Mouse (Mus musculus): ENCODE data around the gene Nmb.
"Not testable (repeated sequence)": the region's sequence is repeated elsewhere in the genome, so short reads cannot be mapped to it uniquely, and the experiment has no call there.

Gene Nmb

DNA sequence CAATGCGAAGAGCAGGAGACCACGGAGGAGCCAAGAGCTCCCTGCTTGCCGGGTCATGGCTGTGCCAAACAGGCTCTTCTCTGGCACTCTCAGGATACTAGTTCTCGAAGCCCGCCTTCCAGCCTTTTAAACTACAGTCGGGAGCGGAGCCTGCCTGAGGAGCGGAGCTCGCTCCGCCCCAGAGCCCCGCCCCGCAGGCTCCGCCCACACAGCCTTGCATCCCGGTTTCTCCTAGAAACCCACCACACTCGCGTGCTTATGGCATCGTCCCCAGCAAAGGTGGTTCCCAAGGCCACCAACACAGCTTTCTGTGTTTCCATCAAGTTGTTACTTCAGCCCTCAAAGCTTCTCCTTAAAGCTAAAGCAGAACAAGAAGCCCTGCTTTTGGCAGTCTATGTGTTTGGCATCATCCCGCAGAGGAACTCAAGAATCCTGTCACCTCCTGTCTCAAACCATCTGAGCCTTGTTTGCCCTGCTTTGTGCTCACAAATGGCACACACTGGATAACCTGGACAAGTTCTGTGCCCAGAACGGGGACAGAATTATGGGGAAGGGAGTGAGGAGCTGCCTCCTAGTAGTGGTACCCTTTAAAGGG is at the start of gene Nmb:
Nmb (minus strand) TSS at position 156 of the 595 bp plus-strand sequence.
- peak; percentile 39 to 61 for DNase-seq (ENCODE audit: low spot score in 2 of 2)

DNA sequence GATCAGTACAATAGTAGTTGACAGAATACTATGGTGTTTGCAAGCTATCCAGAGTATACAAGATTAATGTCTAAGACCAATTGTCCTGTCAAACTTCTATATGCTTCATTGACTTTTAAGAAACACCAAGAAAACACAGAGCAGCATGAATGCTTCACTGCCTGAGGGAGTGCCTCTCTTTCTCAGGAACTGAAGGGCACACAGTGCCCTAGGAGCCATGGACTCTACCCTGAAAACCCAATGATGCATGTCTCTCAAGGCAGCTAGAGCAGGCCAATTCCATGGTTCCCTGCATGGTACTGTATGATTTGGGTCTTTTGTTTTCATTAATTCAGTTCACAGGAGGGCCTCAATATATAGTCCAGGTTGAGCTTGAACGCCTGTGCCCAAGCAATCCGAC is 49.4 kb upstream of the Nmb start:
- DNase-seq (ENCODE audit: low spot score in 2 of 2), result no peak

DNA sequence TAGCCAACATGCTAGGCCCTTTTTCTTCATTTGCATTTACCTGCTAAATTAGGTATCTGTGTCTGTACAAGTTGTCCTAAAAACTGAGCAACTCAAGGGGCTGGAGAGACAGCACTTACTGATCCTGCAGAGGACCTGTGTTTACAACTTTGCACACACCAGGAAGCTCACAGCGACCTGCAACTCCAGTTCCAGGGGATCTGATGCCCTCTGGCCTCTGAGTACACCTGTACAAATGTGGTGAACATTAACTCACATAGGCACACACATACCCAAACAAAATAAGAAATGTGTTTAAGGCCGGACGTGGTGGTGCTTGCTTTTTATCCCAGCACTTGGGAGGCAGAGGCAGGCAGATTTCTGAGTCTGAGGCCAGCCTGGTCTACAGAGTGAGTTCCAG is 47.3 kb upstream of the Nmb start:
- no peak for DNase-seq (ENCODE audit: low spot score in 2 of 2)

DNA sequence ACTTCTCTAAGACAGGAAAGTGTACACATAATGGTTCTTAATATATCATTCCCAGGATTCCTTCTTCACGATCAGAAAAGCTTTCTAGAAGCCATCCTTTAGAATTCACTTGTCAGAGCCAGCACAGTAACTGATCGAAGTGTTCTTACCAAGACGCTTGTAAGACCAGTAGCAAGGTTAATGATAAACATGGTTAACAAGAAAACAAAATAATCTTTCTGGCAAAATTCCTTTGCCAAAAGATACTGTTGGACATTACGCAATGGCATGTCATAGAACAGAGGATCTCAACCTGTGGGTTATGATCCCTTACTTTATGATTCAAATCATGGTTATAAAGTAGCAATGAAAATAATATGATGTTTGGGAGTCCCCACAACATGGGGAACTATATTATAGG is 46.6 kb upstream of the Nmb start:
- DNase-seq (ENCODE audit: low spot score in 2 of 2), result no peak

DNA sequence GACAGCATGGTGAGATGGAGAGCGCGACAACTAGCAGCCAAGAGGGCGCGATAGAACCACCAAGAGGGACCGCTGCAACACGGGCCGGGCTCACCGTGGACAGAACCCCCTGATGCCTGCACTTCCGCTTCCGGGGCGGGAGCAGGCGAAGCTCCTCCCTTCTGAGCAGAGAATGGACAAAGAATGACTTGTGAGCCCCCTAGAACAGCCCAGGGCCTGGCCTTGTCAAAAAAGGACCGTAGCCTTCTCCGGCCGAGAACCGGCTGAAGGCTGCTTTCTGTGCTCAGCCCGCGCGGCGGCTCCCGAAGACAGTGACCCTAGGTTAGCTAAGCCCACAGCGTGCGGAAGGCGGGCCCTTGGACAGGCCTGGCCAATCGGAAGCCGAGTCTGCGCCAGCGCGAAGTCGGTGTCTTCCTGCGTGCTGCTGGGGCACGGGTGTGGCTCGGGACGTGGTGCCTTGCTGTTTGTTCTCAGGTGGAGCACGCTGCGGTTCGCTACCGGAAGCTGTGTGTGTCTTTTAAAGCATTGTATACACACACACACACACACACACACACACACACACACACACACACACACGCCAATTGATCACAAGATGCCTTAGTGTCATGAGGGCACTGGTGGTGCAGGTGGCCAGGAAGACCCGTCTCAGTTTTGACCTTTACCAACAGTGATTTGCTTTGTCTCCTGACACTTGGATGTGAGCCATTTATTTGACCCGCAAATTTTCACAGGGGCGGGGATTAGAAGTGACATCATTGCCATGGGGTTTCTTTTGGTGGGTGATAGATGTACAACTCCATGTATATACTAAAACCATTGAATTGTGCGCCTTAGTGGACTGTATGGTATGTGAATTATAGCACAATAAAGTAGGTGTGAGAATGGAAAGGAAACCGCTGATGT is 42.8 kb upstream of the Nmb start, which contains the start of gene Sec11a:
Sec11a (minus strand) TSS at position 336 of the 906 bp plus-strand sequence.
- peak; percentile 90 to 92 for DNase-seq (ENCODE audit: low spot score in 2 of 2)

DNA sequence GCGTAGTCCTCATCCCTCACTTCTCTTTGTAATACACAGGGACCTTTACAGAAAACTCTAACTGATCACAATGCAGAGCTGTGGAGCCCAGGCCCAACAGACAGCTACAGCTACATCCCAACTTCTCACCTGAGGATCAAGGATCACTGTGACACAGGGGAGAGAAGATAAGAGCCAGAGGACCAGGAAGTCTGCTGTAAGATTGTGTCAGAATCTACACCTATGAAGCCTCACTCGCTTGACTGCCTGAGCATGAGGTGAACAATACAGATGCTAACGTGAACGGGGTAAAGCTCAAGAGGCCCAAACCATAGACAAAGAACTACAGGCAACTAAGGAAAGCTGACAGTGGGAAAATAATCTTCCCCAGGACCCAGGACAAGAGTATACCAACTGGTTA is 34.9 kb upstream of the Nmb start:
- DNase-seq (ENCODE audit: low spot score in 2 of 2), result no peak

DNA sequence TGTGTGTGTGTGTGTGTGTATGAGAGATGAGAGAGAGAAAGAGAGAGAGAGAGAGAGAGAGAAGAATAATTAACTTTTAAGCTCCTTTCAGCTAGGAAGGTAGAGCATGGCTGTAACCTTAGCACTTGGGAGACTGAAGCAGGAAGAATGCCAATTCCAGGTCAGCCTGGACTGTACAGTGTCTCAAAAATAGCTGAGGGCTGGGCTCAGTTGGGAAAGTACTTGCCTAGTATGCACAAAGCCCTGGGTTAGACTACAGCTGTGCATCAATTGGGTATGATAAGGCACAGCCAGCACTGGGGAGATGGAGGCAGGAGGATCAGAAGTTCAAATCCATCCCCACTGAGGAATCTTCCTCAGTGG is 32.4 kb upstream of the Nmb start:
- not testable (repeated sequence) for DNase-seq (ENCODE audit: low spot score in 2 of 2)

DNA sequence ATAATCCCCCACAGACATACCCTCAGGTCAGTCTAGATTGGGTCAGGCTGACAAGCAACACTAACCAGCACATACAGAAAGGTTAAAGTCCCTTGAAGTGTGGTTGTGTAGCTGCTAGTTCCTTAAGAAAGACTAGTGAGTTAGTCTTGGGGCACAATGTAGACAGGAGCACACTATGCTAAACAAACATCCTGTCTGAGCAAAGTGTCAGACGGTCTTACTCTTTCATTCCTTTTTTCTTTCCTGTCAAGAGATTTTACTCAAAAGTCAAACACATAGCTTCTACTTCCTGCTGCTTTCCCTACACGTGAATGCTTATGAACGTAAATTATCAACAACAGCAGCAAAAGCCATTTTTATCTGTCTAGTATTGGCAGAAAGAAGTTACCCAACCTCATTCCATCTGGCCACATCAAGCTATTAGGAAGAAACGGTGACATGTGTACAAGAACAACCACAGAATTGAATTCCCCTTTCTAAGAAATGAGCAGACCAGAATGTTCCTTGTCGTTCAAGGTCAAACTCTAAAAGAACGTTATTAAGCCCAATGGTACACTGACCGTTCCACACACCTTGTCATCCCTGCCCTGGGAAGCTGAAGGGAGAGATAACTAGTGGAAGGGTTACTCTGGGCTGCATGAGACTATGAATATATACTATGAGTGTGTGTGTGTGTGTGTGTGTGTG is 31.9 kb upstream of the Nmb start:
- DNase-seq (ENCODE audit: low spot score in 2 of 2), result not testable (repeated sequence)

DNA sequence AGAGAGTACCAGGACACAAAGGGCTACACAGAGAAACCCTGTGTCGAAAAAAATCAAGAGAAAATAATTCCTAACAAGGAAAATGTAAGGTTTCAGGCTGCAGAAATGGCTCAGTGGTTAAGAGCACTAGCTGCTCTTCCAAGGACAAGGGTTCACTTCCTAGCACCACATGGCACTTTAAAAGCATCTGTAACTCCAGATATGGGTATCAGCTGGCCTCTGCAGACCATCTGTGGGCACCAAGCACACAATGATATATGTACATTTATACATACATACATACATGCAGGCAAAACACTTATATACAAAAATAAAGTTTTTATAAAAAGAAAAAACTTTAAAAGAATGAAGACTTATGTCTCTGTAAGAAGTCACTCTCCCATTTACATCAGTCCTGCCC is 31.0 kb upstream of the Nmb start:
- no peak for DNase-seq (ENCODE audit: low spot score in 2 of 2)

DNA sequence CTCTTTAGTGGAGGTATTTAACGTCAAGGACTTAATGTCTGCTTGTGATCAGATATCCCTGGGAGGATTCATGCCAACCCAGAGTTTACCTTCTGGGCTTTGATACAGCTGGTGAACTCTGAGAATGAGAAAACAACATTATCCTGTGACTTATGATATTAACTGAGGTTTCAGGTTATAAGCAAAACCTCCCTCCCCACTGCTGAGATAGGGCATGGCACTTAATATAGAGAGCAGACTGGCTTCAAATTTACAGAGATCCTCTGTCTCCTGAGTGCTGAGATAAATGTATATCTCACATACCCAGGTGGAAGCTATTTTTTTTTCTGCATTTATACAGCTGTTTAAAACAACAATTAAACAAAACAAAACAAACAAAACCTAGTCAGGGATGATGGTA is 27.9 kb upstream of the Nmb start:
- DNase-seq (ENCODE audit: low spot score in 2 of 2), result no peak

DNA sequence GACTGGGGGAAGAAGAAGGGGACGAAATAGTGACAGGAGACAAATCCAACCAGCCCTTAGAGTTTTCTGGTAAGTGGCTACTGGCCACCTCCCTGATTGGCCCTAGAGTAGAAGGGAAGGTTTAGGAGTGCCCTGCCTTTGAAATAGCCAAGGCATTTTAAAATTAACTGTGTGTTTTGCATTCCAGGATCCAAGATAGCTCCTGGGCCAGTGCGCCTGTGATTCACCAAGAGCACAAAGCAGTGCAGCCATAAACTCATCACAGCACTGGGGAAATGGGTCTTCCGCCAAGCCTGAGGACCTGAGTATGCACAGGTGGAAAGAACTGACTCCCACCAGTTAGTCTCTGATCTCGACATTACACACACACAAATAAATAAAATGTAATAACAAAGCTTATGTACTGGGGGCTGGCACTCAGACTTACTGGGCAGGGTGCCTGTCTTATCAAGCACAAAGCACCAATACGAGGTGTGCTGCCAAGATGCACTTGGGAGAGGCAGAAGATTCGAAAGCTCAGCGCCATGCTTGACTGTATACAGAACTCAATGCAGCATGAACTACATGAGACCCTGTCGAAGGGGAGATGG is 26.8 kb upstream of the Nmb start:
- DNase-seq (ENCODE audit: low spot score in 2 of 2), result no peak

DNA sequence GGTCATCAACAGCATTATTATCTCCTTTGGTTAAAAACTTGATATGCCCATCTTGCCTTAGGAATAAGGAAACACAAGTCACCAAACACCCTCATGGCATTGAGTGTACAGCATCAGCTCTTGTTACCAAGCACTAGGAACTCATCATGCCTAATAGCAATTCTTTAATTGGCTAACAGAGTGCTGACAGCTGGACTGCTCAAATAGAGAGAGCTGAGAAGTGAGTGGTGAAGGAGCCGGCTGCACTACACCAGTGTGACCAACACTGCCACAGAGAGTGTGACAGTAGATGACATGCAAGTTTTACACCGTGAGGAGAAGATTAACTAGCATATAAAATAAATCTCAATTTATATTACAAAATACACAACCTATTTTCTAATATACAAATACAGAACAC is 18.3 kb upstream of the Nmb start:
- DNase-seq (ENCODE audit: low spot score in 2 of 2), result no peak

DNA sequence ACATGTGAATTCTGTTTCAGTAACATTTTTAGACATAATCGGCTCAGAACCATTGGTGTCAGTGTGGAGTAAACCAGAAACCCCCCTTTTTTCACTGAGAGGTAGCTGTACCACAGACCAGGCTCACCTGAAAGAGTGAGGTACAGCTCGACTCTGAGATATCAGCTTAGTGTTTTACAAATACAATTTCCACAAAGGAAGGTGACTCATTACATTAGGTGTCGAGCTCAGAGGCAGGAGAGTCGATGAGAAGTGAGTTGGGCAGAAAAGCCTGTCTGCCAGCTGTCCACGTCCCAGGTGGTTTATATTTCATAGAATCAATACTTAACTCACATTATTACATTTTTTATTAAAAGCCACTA is 14.8 kb upstream of the Nmb start:
- no peak for DNase-seq (ENCODE audit: low spot score in 2 of 2)

DNA sequence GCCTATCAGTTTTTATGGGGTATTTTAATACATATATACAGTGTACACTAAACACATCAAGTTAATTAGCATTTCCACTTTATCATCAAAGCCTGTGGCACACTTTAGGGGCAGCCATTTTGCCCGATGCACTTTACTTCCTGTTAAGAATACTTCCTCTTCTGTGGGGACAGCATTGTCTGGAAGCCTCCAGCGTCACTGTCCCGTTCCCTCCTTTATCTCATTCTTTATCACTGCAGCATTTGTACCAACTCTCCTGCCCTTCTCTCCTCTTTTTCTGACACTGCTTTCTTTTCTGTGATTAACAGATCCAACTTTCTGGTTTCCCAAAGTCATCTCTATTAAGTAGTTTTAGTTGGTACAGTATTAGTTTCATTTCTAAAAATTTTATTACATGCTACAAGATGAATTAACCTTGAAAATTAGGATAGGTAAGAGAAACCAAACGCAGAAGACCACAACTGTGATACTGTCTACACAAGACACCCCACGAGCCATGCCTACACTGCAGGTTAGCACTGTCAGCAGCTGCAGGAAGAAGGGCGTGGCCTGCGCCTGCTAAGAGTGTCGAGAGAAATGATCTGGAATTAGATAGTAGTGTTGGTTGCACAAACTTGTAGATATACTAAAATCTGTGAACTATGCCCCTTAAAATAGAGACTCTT is 14.2 kb upstream of the Nmb start:
- DNase-seq (ENCODE audit: low spot score in 2 of 2), result no peak

DNA sequence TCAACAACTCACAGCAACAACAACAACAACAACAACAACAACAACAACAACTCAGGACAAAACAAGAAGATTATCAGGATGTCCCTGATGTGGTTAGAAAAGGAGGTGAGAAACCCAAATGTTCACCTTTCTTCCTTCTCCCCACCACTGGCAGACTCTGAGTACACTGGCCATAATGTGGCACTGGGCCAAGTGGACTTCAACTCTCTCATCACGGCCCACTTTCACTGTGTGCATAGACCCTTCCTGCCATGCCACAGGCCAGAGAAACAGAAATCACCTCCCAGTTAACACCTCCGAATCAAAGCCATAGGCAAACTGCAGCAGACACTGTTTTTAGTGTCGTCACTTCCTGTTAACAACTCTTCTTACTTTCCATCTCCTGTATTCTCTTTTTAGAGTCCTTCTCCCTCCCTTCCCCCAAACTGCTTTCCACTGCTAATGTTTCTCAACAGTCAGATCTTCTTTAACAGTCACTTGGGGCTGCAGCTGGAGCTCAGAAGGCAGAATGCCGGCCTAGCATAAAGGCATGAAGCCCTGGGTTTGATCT is 13.1 kb upstream of the Nmb start:
- DNase-seq (ENCODE audit: low spot score in 2 of 2), result no peak

DNA sequence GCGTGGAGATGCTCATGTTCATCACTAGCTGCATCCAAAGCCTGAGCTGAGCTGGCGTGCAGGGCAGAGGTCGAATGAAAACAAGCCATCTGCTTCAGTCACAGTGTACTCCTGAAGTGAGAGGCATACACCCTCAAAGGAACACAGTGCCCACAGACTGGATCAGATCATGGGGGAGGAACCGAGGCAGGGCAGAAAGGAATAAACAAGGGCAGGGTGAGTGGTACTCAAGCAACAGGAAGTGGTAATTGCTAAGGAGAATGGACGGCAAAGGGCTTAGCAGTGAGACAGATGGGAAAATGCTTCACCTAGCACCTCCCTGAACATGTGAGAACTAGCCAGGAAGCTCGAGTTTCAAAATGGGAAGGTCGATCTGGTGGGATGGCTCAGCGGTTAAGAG is 7.6 kb upstream of the Nmb start:
- DNase-seq (ENCODE audit: low spot score in 2 of 2), result no peak

DNA sequence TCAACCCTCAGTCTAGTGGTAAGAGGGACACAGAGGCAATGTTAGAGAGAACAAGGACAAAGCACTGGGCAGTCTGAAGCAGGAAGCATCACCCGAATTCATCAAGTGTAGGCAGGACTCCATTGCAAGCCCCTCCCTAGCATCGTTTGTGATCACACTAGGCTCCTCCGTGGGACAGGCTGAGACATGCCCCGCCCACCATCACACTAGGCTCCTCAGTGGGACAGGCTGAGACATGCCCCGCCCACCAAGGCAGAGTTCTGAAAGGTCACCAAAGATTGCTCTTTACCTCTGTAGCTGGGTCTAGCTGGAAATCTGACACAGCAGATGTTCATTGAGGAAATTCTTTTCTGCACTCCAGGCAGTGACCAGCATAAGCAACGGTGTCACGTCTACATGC is 6.2 kb upstream of the Nmb start:
- DNase-seq (ENCODE audit: low spot score in 2 of 2), result no peak

DNA sequence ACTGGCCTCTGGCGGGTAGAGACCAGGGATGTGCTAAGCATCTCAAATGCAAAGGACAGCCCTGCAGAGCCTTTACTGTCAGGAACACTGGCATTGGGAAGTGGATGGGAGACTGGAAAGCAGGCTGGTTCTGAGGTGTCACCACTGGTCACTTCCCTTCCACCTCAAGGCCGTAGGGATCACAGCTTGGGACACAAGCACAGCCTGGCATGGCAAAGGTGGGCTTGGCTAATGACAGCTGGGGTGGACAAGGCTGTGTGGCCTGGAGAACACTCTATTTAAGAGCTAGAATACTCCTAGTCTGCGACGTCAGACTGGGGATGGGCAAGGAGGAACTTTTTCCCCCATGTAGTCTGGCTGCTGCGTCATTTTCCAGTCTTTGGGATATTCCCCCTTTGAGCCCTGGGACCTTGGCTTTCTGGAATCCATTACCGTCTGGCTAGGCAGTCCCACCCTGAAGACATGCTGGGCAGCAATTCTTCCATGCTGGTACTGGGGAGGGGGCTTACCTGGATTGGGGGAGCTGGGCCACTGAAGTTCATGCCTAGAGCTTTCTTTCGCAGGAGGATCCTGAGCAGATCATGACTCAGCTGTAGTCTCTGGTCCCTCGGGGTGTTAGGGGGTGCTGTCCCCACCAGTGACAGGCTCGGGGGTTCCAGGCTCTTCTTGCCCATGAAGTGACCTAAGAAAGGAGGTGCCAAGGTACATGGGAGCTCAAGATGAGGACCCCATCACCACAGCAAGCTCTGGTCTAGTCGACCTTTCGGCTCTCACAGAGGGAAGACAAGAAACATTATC is 1.1 kb downstream of the Nmb start:
- no peak for DNase-seq (ENCODE audit: low spot score in 2 of 2)

DNA sequence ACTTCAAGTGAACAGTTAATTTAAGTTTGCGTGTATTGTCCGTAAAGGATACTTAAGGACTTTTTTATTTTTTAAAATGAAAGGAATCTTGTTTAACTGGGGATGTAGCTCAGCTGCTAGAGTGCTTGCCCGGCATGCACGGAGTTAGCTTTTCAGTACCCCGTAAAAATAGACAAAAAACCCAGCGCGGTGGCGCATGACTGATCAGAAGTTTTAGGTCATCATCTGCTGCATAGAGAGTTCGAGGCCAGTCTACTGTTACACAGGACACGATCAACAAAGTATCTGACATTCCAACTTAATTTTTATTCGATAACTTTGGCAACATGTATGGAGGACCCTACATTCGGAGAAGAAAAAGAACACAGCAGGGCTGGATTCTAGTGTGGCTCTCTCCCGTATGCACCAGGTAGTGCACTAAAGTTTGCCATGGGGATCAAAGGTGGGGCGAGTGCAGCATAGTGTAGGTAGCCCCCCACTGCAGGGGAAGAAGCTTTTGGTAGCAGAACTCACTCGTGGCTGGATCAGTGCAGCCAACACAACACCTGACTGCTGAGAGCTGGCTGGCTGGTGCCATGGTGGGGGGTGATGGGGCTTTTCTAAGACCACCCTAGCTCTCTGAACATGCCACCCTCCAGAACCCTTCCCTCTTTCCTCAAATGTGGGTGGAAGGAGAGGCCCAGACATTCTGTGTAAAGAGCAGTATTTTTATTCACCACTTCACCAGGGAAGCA is 3.2 kb downstream of the Nmb start:
- DNase-seq (ENCODE audit: low spot score in 2 of 2), result no peak

DNA sequence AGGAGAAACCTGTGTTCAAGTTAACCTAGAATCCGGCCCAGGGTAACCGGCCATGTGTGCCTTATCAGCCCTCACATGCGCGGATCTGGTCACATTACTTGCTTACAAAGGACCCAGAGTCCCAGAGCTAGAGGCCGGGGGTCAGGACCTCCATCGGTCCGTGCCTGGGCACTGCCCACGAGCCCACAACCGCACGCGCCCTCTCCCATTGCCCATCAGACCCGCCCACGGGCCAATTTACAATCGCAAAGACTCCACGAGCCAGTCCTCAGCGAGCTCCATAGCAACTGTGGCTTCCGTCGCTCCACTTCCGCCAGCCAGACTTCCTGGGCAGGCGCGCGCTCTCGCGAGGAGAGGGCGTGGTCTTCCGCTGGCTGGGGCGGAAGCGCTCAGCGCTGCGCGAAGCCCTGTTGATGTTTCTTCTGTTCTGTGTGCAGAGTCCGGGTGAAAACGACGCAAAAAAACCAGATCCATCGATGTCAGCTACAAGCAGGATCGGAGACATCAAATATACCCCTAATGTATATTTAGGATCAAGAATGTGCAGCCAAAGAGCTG is 3.9 kb downstream of the Nmb start, which contains the start of gene Wdr73:
Wdr73 (minus strand) TSS at position 326 of the 558 bp plus-strand sequence.
- peak; percentile 82 to 83 for DNase-seq (ENCODE audit: low spot score in 2 of 2)

All from frontal cortex, postnatal 14 days (tissue).